Mouse (Mus musculus): ENCODE results near the gene Jpt1. TPM values are rescaled to one million over a fixed set of nuclear protein-coding genes. Genes with fewer than 3 reads are reported as not detected.

Gene Jpt1
- total RNA-seq (2012; rRNA removed) = 164 and 205 TPM in 2 replicates

DNA sequence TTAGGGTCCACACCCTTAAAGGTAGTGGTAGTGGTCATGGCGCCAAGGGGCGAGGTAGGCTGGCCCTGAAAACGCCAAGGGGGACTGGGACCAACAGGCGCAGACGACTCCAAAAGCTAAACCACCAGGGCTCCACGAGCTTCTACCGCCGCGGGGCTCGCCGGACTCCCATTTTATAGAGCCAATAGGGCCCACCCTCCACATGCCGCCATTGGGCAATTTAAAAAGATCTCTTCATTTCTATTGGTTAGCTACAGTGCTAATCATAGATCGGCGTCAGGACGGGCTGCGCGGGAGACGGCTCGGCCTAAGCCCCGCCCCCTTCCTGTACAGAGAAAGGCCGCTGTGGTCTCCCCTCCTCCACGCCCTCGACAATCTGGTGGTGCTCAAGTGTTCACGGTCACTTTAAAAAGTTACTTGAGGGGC lies at the start of gene Jpt1:
Gene Jpt1 (minus strand): TSS at position 150 of the 426 bp plus-strand sequence.
- in situ Hi-C loops (cut with MboI; ENCODE audit: low sequenced_read_pairs in 2 of 2, unreplicated experiment in 2 of 2) = no loop called here
- Histone ChIP-seq H3K27ac (ENCODE audit: insufficient read depth, low read depth, low read length, poor library complexity, severe bottlenecking) (peak within 1 kb of the TSS; percentile 81), H3K4me1 (ENCODE audit: control insufficient read depth in 2 of 2, insufficient read depth in 2 of 2, low read length in 2 of 2, poor library complexity in 1 of 2) (peaks cover 7 to 19% of the 10 kb centered on the region in 2 experiments; a peak in 3 of 4 replicates), H3K4me3 (ENCODE audit: insufficient read depth in 1 of 2, low read depth in 1 of 2, low read length in 2 of 2, poor library complexity in 1 of 2, severe bottlenecking in 1 of 2) (peak within 1 kb of the TSS; percentile 74 to 99), H3K9me3 (ENCODE audit: control insufficient read depth, insufficient read depth, low read depth, low read length) (no peaks in the 10 kb centered on the region), H3K9ac (ENCODE audit: insufficient read depth, low read depth, low read length, poor library complexity, severe bottlenecking) (peak within 1 kb of the TSS; percentile 98), H3K36me3 (ENCODE audit: control insufficient read depth, insufficient read depth, low read length, poor library complexity, severe bottlenecking) (no peaks in the 10 kb centered on the region)
- DNase-seq (ENCODE audit: low read depth, low spot score) = peak; percentile 96
- TF ChIP-seq HCFC1 (IDR thresholded peaks at IDR 0.05; ENCODE audit: borderline replicate concordance, insufficient read depth, low read length) (0 out of 2 replicates have a peak, but pooled peaks have one; percentile 35), ZNF384 (IDR thresholded peaks at IDR 0.05; ENCODE audit: low read depth, low read length) (no peak), ZC3H11A (IDR thresholded peaks at IDR 0.05; ENCODE audit: borderline replicate concordance, low read depth, low read length) (no peak), MAFK (IDR thresholded peaks at IDR 0.05; ENCODE audit: insufficient read depth, low read depth, low read length) (no peak), CHD2 (IDR thresholded peaks at IDR 0.05; ENCODE audit: low read depth, low read length) (peak; percentile 93)

- H3K36me3 ChIP-seq (ENCODE audit: control insufficient read depth, insufficient read depth, low read length, poor library complexity, severe bottlenecking) = peaks cover 22% of the 10 kb centered on the region
- peak overlapping the region; percentile 58 to 77 for H3K4me3 ChIP-seq (ENCODE audit: insufficient read depth in 1 of 2, low read depth in 1 of 2, low read length in 2 of 2, poor library complexity in 1 of 2, severe bottlenecking in 1 of 2)
- no peak for DNase-seq (ENCODE audit: low read depth, low spot score)
- in situ Hi-C loops (cut with MboI; ENCODE audit: low sequenced_read_pairs in 2 of 2, unreplicated experiment in 2 of 2) = no loop called here
- no peaks in the 10 kb centered on the region for H3K9me3 ChIP-seq (ENCODE audit: control insufficient read depth, insufficient read depth, low read depth, low read length)
- TF ChIP-seq HCFC1 (IDR thresholded peaks at IDR 0.05; ENCODE audit: borderline replicate concordance, insufficient read depth, low read length) (no peak), ZNF384 (IDR thresholded peaks at IDR 0.05; ENCODE audit: low read depth, low read length) (no peak), CHD2 (IDR thresholded peaks at IDR 0.05; ENCODE audit: low read depth, low read length) (no peak), ZC3H11A (IDR thresholded peaks at IDR 0.05; ENCODE audit: borderline replicate concordance, low read depth, low read length) (no peak)
- peaks cover 0 to 4% of the 10 kb centered on the region in 2 experiments; a peak in 1 of 4 replicates for H3K4me1 ChIP-seq (ENCODE audit: control insufficient read depth in 2 of 2, insufficient read depth in 2 of 2, low read length in 2 of 2, poor library complexity in 1 of 2)
- no peak overlapping the region; the same call in 1 of the 2 replicates for H3K27ac ChIP-seq (ENCODE audit: insufficient read depth, low read depth, low read length, poor library complexity, severe bottlenecking)
- H3K9ac ChIP-seq (ENCODE audit: insufficient read depth, low read depth, low read length, poor library complexity, severe bottlenecking) = peak overlapping the region; percentile 54
Observed at GRCm38 (mm10) chr11:115563406-115563805, 49.2 kb upstream of the Jpt1 start.

GRCm38 (mm10) chr11:115555717-115556116 lies 41.5 kb upstream of the Jpt1 start:
- no peaks in the 10 kb centered on the region for H3K36me3 ChIP-seq (ENCODE audit: control insufficient read depth, insufficient read depth, low read length, poor library complexity, severe bottlenecking)
- H3K4me1 ChIP-seq (ENCODE audit: control insufficient read depth in 2 of 2, insufficient read depth in 2 of 2, low read length in 2 of 2, poor library complexity in 1 of 2) = peaks cover 0 to 12% of the 10 kb centered on the region in 2 experiments; a peak in 1 of 4 replicates
- H3K27ac ChIP-seq (ENCODE audit: insufficient read depth, low read depth, low read length, poor library complexity, severe bottlenecking) = no peak overlapping the region
- peak overlapping the region; percentile 18 to 20; a peak in 1 of 4 replicates for H3K4me3 ChIP-seq (ENCODE audit: insufficient read depth in 1 of 2, low read depth in 1 of 2, low read length in 2 of 2, poor library complexity in 1 of 2, severe bottlenecking in 1 of 2)
- in situ Hi-C loops (cut with MboI; ENCODE audit: low sequenced_read_pairs in 2 of 2, unreplicated experiment in 2 of 2) = no loop called here
- DNase-seq (ENCODE audit: low read depth, low spot score) = no peak
- 0 out of 2 replicates have a peak overlapping the region, but pooled peaks have one; percentile 28 for H3K9ac ChIP-seq (ENCODE audit: insufficient read depth, low read depth, low read length, poor library complexity, severe bottlenecking)
- no peaks in the 10 kb centered on the region for H3K9me3 ChIP-seq (ENCODE audit: control insufficient read depth, insufficient read depth, low read depth, low read length)
- TF ChIP-seq HCFC1 (IDR thresholded peaks at IDR 0.05; ENCODE audit: borderline replicate concordance, insufficient read depth, low read length) (no peak), ZNF384 (IDR thresholded peaks at IDR 0.05; ENCODE audit: low read depth, low read length) (no peak), ZC3H11A (IDR thresholded peaks at IDR 0.05; ENCODE audit: borderline replicate concordance, low read depth, low read length) (no peak), CHD2 (IDR thresholded peaks at IDR 0.05; ENCODE audit: low read depth, low read length) (no peak), MAFK (IDR thresholded peaks at IDR 0.05; ENCODE audit: insufficient read depth, low read depth, low read length) (no peak)

DNA sequence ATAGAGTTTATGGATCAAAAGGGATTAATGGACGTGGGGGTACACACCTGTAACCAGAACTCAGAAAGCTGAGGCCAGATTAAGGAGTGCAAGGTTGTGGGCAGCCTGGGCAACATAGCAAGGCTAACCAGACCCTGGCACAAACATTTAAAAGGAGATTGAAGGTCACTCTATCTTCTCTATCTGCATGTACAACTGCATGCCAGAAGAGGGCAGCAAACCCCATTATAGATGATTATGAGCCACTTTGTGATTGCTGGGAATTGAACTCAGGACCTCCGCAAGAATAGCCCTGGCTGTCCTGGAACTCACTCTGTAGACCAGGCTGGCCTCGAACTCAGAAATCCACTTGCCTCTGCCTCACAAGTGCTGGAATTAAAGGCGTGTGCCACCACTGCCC lies 38.6 kb upstream of the Jpt1 start:
- Histone ChIP-seq H3K36me3 (ENCODE audit: control insufficient read depth, insufficient read depth, low read length, poor library complexity, severe bottlenecking) (no peaks in the 10 kb centered on the region), H3K9ac (ENCODE audit: insufficient read depth, low read depth, low read length, poor library complexity, severe bottlenecking) (no peak overlapping the region), H3K9me3 (ENCODE audit: control insufficient read depth, insufficient read depth, low read depth, low read length) (no peaks in the 10 kb centered on the region), H3K4me1 (ENCODE audit: control insufficient read depth in 2 of 2, insufficient read depth in 2 of 2, low read length in 2 of 2, poor library complexity in 1 of 2) (peaks cover 0 to 7% of the 10 kb centered on the region in 2 experiments; a peak in 1 of 4 replicates), H3K27ac (ENCODE audit: insufficient read depth, low read depth, low read length, poor library complexity, severe bottlenecking) (no peak overlapping the region), H3K4me3 (ENCODE audit: insufficient read depth in 1 of 2, low read depth in 1 of 2, low read length in 2 of 2, poor library complexity in 1 of 2, severe bottlenecking in 1 of 2) (no peak overlapping the region)
- no peak for TF ChIP-seq ZNF384 (IDR thresholded peaks at IDR 0.05; ENCODE audit: low read depth, low read length)
- no peak for TF ChIP-seq MAFK (IDR thresholded peaks at IDR 0.05; ENCODE audit: insufficient read depth, low read depth, low read length)
- TF ChIP-seq ZC3H11A (IDR thresholded peaks at IDR 0.05; ENCODE audit: borderline replicate concordance, low read depth, low read length) = no peak
- TF ChIP-seq HCFC1 (IDR thresholded peaks at IDR 0.05; ENCODE audit: borderline replicate concordance, insufficient read depth, low read length) = no peak
- TF ChIP-seq CHD2 (IDR thresholded peaks at IDR 0.05; ENCODE audit: low read depth, low read length) = no peak
- no peak for DNase-seq (ENCODE audit: low read depth, low spot score)
- in situ Hi-C loops (cut with MboI; ENCODE audit: low sequenced_read_pairs in 2 of 2, unreplicated experiment in 2 of 2) = no loop called here
